Mouse (Mus musculus) embryonic facial prominence, embryonic 12.5 days (tissue): Measurements from ENCODE around the gene Susd6. TPM values are rescaled to one million over a fixed set of nuclear protein-coding genes. Genes with fewer than 3 reads are reported as not detected.

Experiments
- ATAC-seq: fragments of 200-750 bp; cut with Nextera tagmentation; 2 replicates; pipeline ENCODE4 v1.8.0; 2017; ENCODE audit not compliant: insufficient number of reproducible peaks, insufficient read depth, low FRiP score, low TSS enrichment
- H3K27ac ChIP-seq: fragments of 300-500 bp; sonication (generic); 2 replicates; pipeline ENCODE4 v1.5.1; 2016; ENCODE audit warnings: mild to moderate bottlenecking
- H3K27me3 ChIP-seq: fragments of 300-500 bp; sonication (generic); 2 replicates; pipeline ENCODE4 v1.6.1; 2016; ENCODE audit warnings: mild to moderate bottlenecking, moderate library complexity
- H3K36me3 ChIP-seq: fragments of 300-500 bp; sonication (generic); 2 replicates; pipeline ENCODE4 v1.6.1; 2016; ENCODE audit warnings: mild to moderate bottlenecking
- H3K4me1 ChIP-seq: fragments of 300-500 bp; sonication (generic); 2 replicates; pipeline ENCODE4 v1.6.1; 2016
- H3K4me2 ChIP-seq: fragments of 300-500 bp; sonication (generic); replicated peaks from 2 replicates; pipeline ENCODE4 v1.6.1; 2016; ENCODE audit warnings: mild to moderate bottlenecking, moderate library complexity
- H3K4me3 ChIP-seq: fragments of 300-500 bp; sonication (generic); 2 replicates; pipeline ENCODE4 v1.5.1; 2016; ENCODE audit warnings: mild to moderate bottlenecking
- H3K9ac ChIP-seq: fragments of 300-500 bp; sonication (generic); 2 replicates; pipeline ENCODE4 v1.6.1; 2016; ENCODE audit warnings: mild to moderate bottlenecking, moderate library complexity
- H3K9me3 ChIP-seq: fragments of 300-500 bp; sonication (generic); 2 replicates; pipeline ENCODE4 v1.6.1; 2016; ENCODE audit warnings: mild to moderate bottlenecking, moderate library complexity
- WGBS: fragments of 180-500 bp; shearing (Covaris S2); methylation state at CpG from one replicate; pipeline ENCODE4 v1.1.7; 2016; 5-methylcytosine and 5-hydroxymethylcytosine counted together
- polyA plus RNA-seq: library from polyadenylated mRNA; unstranded; fragments of >200 nt; fragmentation: Nextera tagmentation; extraction: Ambion mirVana; gene quantifications from 2 replicates; pipeline ENCODE4 v1.2.1, GENCODE M21; 2016

The Susd6 gene
- polyA plus RNA-seq, 1 experiment from 2014 or later, result 18.0 TPM

GRCm38 (mm10) chr12:80865175-80865574, 74.9 kb downstream of the Susd6 start:
- Histone ChIP-seq H3K4me3 (no peak overlapping the region), H3K9me3 (no peaks in the 10 kb centered on the region), H3K9ac (no peak overlapping the region), H3K36me3 (peaks cover 8% of the 10 kb centered on the region; the same call in 1 of the 2 replicates), H3K27ac (no peak overlapping the region), H3K4me1 (peaks cover 5% of the 10 kb centered on the region; the same call in 1 of the 2 replicates), H3K27me3 (no peaks in the 10 kb centered on the region), H3K4me2 (no peak overlapping the region)
- ATAC-seq, result no peak
- WGBS, result 91% methylated on average over 4 of the region's 4 CpGs

GRCm38 (mm10) chr12:80866023-80866422, 75.7 kb downstream of the Susd6 start:
- Histone ChIP-seq H3K4me1 (peaks cover 5% of the 10 kb centered on the region; the same call in 1 of the 2 replicates), H3K9ac (no peak overlapping the region), H3K36me3 (peaks cover 15% of the 10 kb centered on the region), H3K27ac (no peak overlapping the region), H3K4me2 (no peak overlapping the region), H3K27me3 (no peaks in the 10 kb centered on the region), H3K9me3 (no peaks in the 10 kb centered on the region), H3K4me3 (no peak overlapping the region)
- no peak for ATAC-seq
- 89% methylated on average over 2 of the region's 2 CpGs for WGBS

- WGBS, result 82% methylated on average over 3 of the region's 3 CpGs
- no peak overlapping the region for H3K9ac ChIP-seq
Measured at GRCm38 (mm10) chr12:80867083-80867482, 76.8 kb downstream of the Susd6 start.

GRCm38 (mm10) chr12:80868401-80868800, 78.1 kb downstream of the Susd6 start:
- WGBS, result 91% methylated on average over 7 of the region's 7 CpGs
- peaks cover 20% of the 10 kb centered on the region for H3K36me3 ChIP-seq
- ATAC-seq, result no peak

More at GRCm38 (mm10) chr12:80867083-80867482, 76.8 kb downstream of the Susd6 start:
- Histone ChIP-seq H3K27me3 (no peaks in the 10 kb centered on the region), H3K27ac (no peak overlapping the region), H3K9me3 (no peaks in the 10 kb centered on the region), H3K4me1 (no peaks in the 10 kb centered on the region), H3K36me3 (peaks cover 15% of the 10 kb centered on the region), H3K4me3 (no peak overlapping the region), H3K4me2 (no peak overlapping the region)
- ATAC-seq, result no peak

GRCm38 (mm10) chr12:80877215-80878092, 87.1 kb downstream of the Susd6 start:
- no peak overlapping the region for H3K4me3 ChIP-seq
- WGBS, result 87% methylated on average over 7 of the region's 7 CpGs
- no peaks in the 10 kb centered on the region for H3K9me3 ChIP-seq
- no peak overlapping the region for H3K9ac ChIP-seq
- H3K4me2 ChIP-seq, result no peak overlapping the region
- no peaks in the 10 kb centered on the region for H3K4me1 ChIP-seq
- H3K36me3 ChIP-seq, result peaks cover 42% of the 10 kb centered on the region
- no peak overlapping the region for H3K27ac ChIP-seq
- H3K27me3 ChIP-seq, result no peaks in the 10 kb centered on the region
- no peak for ATAC-seq

More at GRCm38 (mm10) chr12:80868401-80868800, 78.1 kb downstream of the Susd6 start:
- H3K9me3 ChIP-seq, result no peaks in the 10 kb centered on the region
- no peaks in the 10 kb centered on the region for H3K27me3 ChIP-seq
- no peak overlapping the region for H3K4me3 ChIP-seq
- no peaks in the 10 kb centered on the region for H3K4me1 ChIP-seq
- no peak overlapping the region for H3K27ac ChIP-seq
- H3K4me2 ChIP-seq, result no peak overlapping the region
- H3K9ac ChIP-seq, result no peak overlapping the region

GRCm38 (mm10) chr12:80878093-80878430, 87.8 kb downstream of the Susd6 start:
- ATAC-seq, result no peak
- Histone ChIP-seq H3K9me3 (no peaks in the 10 kb centered on the region), H3K27ac (no peak overlapping the region), H3K4me1 (no peaks in the 10 kb centered on the region), H3K9ac (no peak overlapping the region), H3K4me2 (no peak overlapping the region), H3K36me3 (peaks cover 38% of the 10 kb centered on the region), H3K27me3 (no peaks in the 10 kb centered on the region), H3K4me3 (no peak overlapping the region)
- 88% methylated on average over 6 of the region's 6 CpGs for WGBS

- Histone ChIP-seq H3K27me3 (no peaks in the 10 kb centered on the region), H3K27ac (no peak overlapping the region), H3K9me3 (no peaks in the 10 kb centered on the region), H3K4me3 (no peak overlapping the region), H3K4me2 (no peak overlapping the region), H3K9ac (no peak overlapping the region), H3K4me1 (no peaks in the 10 kb centered on the region), H3K36me3 (peaks cover 35% of the 10 kb centered on the region)
- ATAC-seq, result no peak
- WGBS, result 80% methylated on average over 3 of the region's 3 CpGs
Measured at GRCm38 (mm10) chr12:80878653-80879052, 88.3 kb downstream of the Susd6 start.

- Histone ChIP-seq H3K36me3 (peaks cover 29% of the 10 kb centered on the region), H3K27me3 (no peaks in the 10 kb centered on the region), H3K4me3 (no peak overlapping the region), H3K9me3 (no peaks in the 10 kb centered on the region), H3K4me2 (no peak overlapping the region), H3K4me1 (no peaks in the 10 kb centered on the region), H3K27ac (no peak overlapping the region), H3K9ac (no peak overlapping the region)
- no peak for ATAC-seq
- 59% methylated on average over 4 of the region's 4 CpGs for WGBS
Measured at GRCm38 (mm10) chr12:80879267-80879666, 89.0 kb downstream of the Susd6 start.

DNA sequence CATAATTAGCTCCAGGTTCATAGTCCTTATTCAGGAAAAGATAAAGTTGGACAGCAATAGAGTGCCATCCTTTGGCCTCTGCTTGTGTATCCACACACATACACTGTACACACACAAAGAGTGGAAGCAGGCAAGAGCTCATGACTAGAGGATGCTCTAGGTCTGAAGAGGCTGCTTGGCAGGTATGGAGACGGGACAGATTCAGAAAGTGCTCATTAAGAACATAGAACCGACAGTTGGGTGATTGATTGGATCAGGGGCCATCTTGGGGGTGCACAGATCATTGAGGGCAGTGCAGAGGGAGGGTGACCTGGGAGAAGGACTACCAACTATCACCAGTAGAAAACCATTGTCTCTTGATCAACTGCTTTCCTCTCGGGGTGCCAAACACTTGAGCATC, 90.8 kb downstream of the Susd6 start:
- 90% methylated on average over 3 of the region's 3 CpGs for WGBS
- H3K9ac ChIP-seq, result no peak overlapping the region
- no peak overlapping the region for H3K27ac ChIP-seq
- H3K9me3 ChIP-seq, result no peaks in the 10 kb centered on the region
- H3K36me3 ChIP-seq, result peaks cover 16% of the 10 kb centered on the region
- H3K4me1 ChIP-seq, result peaks cover 9% of the 10 kb centered on the region
- no peak overlapping the region for H3K4me2 ChIP-seq
- H3K4me3 ChIP-seq, result no peak overlapping the region
- ATAC-seq, result no peak
- H3K27me3 ChIP-seq, result no peaks in the 10 kb centered on the region

DNA sequence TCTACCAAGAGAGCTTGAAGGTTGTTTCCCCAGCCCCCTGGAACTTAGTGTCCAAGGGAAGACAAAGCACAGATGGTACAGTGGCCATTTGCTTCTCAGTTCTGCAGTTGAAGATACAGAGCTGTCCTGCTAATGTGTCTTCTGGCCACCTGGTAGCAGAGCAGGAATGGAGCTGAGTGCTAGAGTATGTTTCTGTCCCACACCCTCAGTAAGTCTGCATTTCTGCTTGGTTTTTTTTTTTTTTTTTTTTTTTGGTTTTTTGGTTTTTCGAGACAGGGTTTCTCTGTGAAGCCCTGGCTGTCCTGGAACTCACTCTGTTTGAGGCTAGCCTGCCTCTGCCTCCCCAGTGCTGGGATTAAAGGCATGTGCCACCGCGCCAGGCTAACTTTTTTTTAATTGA, 93.0 kb downstream of the Susd6 start:
- H3K9ac ChIP-seq, result no peak overlapping the region
- H3K4me3 ChIP-seq, result no peak overlapping the region
- no peak overlapping the region for H3K27ac ChIP-seq
- H3K36me3 ChIP-seq, result no peaks in the 10 kb centered on the region
- H3K4me2 ChIP-seq, result no peak overlapping the region
- no peaks in the 10 kb centered on the region for H3K27me3 ChIP-seq
- 90% methylated on average over 3 of the region's 3 CpGs for WGBS
- ATAC-seq, result no peak
- H3K4me1 ChIP-seq, result peaks cover 9% of the 10 kb centered on the region
- no peaks in the 10 kb centered on the region for H3K9me3 ChIP-seq

DNA sequence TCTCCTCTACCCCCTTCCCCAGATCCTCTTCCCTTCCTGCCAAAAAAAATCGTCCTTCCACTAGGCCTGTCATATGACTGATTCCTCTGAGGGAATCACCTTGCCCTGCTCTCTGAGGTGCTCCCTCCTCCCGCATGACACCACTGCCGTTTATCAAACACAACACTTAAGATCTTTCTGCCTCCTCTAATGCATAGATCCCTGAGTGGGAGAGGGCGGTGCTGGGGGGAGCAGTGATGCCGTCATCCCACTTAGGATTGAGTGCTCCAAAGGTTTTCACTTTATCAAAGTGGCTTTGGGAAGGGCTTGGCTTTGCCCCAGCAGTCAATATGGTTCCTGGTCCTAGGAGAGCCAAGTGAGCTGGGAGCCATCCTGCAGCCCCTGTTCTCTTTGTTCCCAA, 93.6 kb downstream of the Susd6 start:
- Histone ChIP-seq H3K4me2 (no peak overlapping the region), H3K9me3 (no peaks in the 10 kb centered on the region), H3K36me3 (no peaks in the 10 kb centered on the region), H3K27me3 (no peaks in the 10 kb centered on the region), H3K4me3 (no peak overlapping the region), H3K9ac (no peak overlapping the region), H3K4me1 (peaks cover 9% of the 10 kb centered on the region), H3K27ac (no peak overlapping the region)
- WGBS, result 67% methylated on average over 5 of the region's 5 CpGs
- no peak for ATAC-seq
